Mouse (Mus musculus): ENCODE data around the gene Ccdc65.

- no peak for TF ChIP-seq CTCF (IDR thresholded peaks at IDR 0.05; ENCODE audit: control insufficient read depth, insufficient read depth, low read length)
- no peak for TF ChIP-seq POLR2A (IDR thresholded peaks at IDR 0.05; ENCODE audit: borderline replicate concordance, control insufficient read depth, low read depth, low read length)
These were observed 12.3 kb upstream of the Ccdc65 start for GRCm38 (mm10) chr15:98695726-98696125.

All from bone marrow, adult 2 months (tissue).